ENCODE assay signal across 11 mouse cellular contexts in the genomic region with DNA sequence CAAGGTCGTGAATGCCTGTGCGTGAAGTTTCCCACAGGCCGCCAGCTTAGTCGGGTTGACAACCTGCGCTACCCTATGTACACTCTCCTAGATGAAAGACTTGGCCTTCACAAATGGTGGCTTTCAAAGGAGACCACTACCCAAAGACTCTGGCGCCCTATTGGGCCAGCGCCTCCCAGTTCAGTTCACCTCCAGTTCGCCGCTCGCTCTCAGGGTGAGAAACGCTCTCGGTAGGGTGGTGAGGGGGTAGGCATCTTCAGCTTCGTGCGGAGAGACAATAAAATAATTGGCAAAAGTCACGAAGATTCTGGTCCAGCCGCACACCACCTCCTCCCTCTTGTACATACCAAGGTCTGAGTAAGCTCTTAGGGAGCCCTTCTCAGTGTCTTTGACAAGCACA. TPM values are rescaled to one million over a fixed set of nuclear protein-coding genes. Genes with fewer than 3 reads are reported as not detected.
DNase-seq lines count a peak whose midpoint lies in the region; ATAC-seq and TF ChIP-seq lines count a peak whose summit lies in the region.
"Had no signal": no experiment of that assay in that cellular context is flagged by ENCODE, and none has a peak within 500 bp of the region (broad histone marks: within the 10 kb centered on the region; RNA-seq: fewer than 3 reads in every experiment).

No protein-coding gene starts in this region.

- no peak for ATAC-seq in embryonic facial prominence, embryonic 15.5 days (ENCODE audit: insufficient number of reproducible peaks, low FRiP score, low TSS enrichment, low read depth)
- no peak for ATAC-seq in hindbrain, postnatal 0 days
- ATAC-seq in lung, postnatal 0 days: no peak

- 16% methylated on average over 16 of the region's 16 CpGs for WGBS in embryonic facial prominence, embryonic 15.5 days
- 20% methylated on average over 16 of the region's 16 CpGs for WGBS in hindbrain, postnatal 0 days
- WGBS in olfactory bulb, adult 2 months: 21% methylated on average over 16 of the region's 16 CpGs
- WGBS in lung, postnatal 0 days: 12% methylated on average over 16 of the region's 16 CpGs

- no peak for TF ChIP-seq POLR2A in olfactory bulb, adult 2 months (IDR thresholded peaks at IDR 0.05; ENCODE audit: insufficient read depth, low read depth, low read length)

- H3K4me1 ChIP-seq in embryonic facial prominence, embryonic 15.5 days: no peaks in the 10 kb centered on the region
- no peaks in the 10 kb centered on the region for H3K4me1 ChIP-seq in hindbrain, postnatal 0 days (ENCODE audit: insufficient read depth, low read length)
- no peaks in the 10 kb centered on the region; the same call in 1 of the 2 replicates for H3K4me1 ChIP-seq in olfactory bulb, adult 2 months (ENCODE audit: control insufficient read depth, insufficient read depth, low read length)
- H3K4me1 ChIP-seq in lung, postnatal 0 days (ENCODE audit: insufficient read depth, low read depth, low read length): no peaks in the 10 kb centered on the region
- H3K4me1 ChIP-seq: lung, embryonic 15.5 days had no signal

- peak overlapping the region; percentile 62 for H3K4me3 ChIP-seq in layer of hippocampus, adult 2 months
- peak overlapping the region; percentile 47 for H3K4me3 ChIP-seq in embryonic facial prominence, embryonic 15.5 days (replicated peaks)
- peak overlapping the region; percentile 52 for H3K4me3 ChIP-seq in hindbrain, postnatal 0 days (ENCODE audit: low read length)
- peak overlapping the region; percentile 56 for H3K4me3 ChIP-seq in olfactory bulb, adult 2 months (ENCODE audit: insufficient read depth, low read depth, low read length)
- no peak overlapping the region for H3K4me3 ChIP-seq in lung, postnatal 0 days (ENCODE audit: low read depth, low read length)
- H3K4me3 ChIP-seq: lung, embryonic 15.5 days had no signal

- peaks cover 24% of the 10 kb centered on the region for H3K27me3 ChIP-seq in embryonic facial prominence, embryonic 15.5 days
- H3K27me3 ChIP-seq in hindbrain, postnatal 0 days (ENCODE audit: insufficient read depth, low read length): no peaks in the 10 kb centered on the region
- H3K27me3 ChIP-seq in lung, postnatal 0 days (replicated peaks; ENCODE audit: insufficient read depth, low read length): no peaks in the 10 kb centered on the region; the same call in 1 of the 2 replicates

- no peak for DNase-seq in layer of hippocampus, adult 2 months (ENCODE audit: low spot score in 2 of 2)
- no peak for DNase-seq in layer of hippocampus, adult 8-10 months (ENCODE audit: low spot score in 2 of 2)
- DNase-seq in hindbrain, postnatal 0 days (ENCODE audit: low spot score): peak; percentile 28
- no peak for DNase-seq in lung, postnatal 0 days (ENCODE audit: low spot score)
- DNase-seq in gastrocnemius, postnatal 4 days (ENCODE audit: low spot score in 2 of 2): no peak
- DNase-seq: kidney, adult 18-20 months; right cerebral cortex, postnatal 25 days had no signal

- no peak overlapping the region for H3K9ac ChIP-seq in embryonic facial prominence, embryonic 15.5 days
- peak overlapping the region; percentile 51 for H3K9ac ChIP-seq in hindbrain, postnatal 0 days (replicated peaks; ENCODE audit: low read length)
- H3K9ac ChIP-seq in lung, postnatal 0 days (replicated peaks; ENCODE audit: low read depth): no peak overlapping the region
- H3K9ac ChIP-seq: lung, embryonic 15.5 days had no signal

- no peak overlapping the region for H3K27ac ChIP-seq in layer of hippocampus, adult 2 months
- H3K27ac ChIP-seq in embryonic facial prominence, embryonic 15.5 days (replicated peaks): no peak overlapping the region
- peak overlapping the region; percentile 56 for H3K27ac ChIP-seq in hindbrain, postnatal 0 days
- H3K27ac ChIP-seq in olfactory bulb, adult 2 months (ENCODE audit: insufficient read depth, low read depth, low read length): peak overlapping the region; percentile 82
- no peak overlapping the region for H3K27ac ChIP-seq in lung, postnatal 0 days (ENCODE audit: low read length)
- H3K27ac ChIP-seq: lung, embryonic 15.5 days had no signal

- TF ChIP-seq CTCF in layer of hippocampus, adult 2 months (conservative IDR thresholded peaks at IDR 0.05): no peak
- no peak for TF ChIP-seq CTCF in hindbrain, postnatal 0 days (IDR thresholded peaks at IDR 0.05; ENCODE audit: low read depth)
- no peak for TF ChIP-seq CTCF in olfactory bulb, adult 2 months (IDR thresholded peaks at IDR 0.05; ENCODE audit: insufficient read depth, low read depth, low read length)
- TF ChIP-seq CTCF in lung, postnatal 0 days (IDR thresholded peaks at IDR 0.05): no peak

- no peaks in the 10 kb centered on the region for H3K36me3 ChIP-seq in embryonic facial prominence, embryonic 15.5 days
- H3K36me3 ChIP-seq in hindbrain, postnatal 0 days (ENCODE audit: insufficient read depth, low read length): no peaks in the 10 kb centered on the region
- H3K36me3 ChIP-seq in lung, postnatal 0 days (ENCODE audit: insufficient read depth, low read length): no peaks in the 10 kb centered on the region
- H3K36me3 ChIP-seq: lung, embryonic 15.5 days had no signal

- H3K9me3 ChIP-seq in embryonic facial prominence, embryonic 15.5 days (replicated peaks): no peaks in the 10 kb centered on the region
- H3K9me3 ChIP-seq in hindbrain, postnatal 0 days (ENCODE audit: low read length): no peaks in the 10 kb centered on the region
- H3K9me3 ChIP-seq in lung, postnatal 0 days (ENCODE audit: low read length): no peaks in the 10 kb centered on the region
- H3K9me3 ChIP-seq: lung, embryonic 15.5 days had no signal

- peak overlapping the region; percentile 40 for H3K4me2 ChIP-seq in embryonic facial prominence, embryonic 15.5 days (replicated peaks)
- peak overlapping the region; percentile 58 for H3K4me2 ChIP-seq in hindbrain, postnatal 0 days (ENCODE audit: low read depth, low read length)
- H3K4me2 ChIP-seq in lung, postnatal 0 days (replicated peaks; ENCODE audit: low read depth, low read length): no peak overlapping the region
- H3K4me2 ChIP-seq: lung, embryonic 15.5 days had no signal

- TF ChIP-seq EP300 in lung, postnatal 0 days (IDR thresholded peaks at IDR 0.05): no peak

RNA-seq across cellular contexts. Expression of a gene that starts 2.5 kb away (rescaled TPM):
- total RNA-seq in layer of hippocampus, adult 2 months (2021): 1 to 10 TPM; 5.1 to 5.4 TPM
- total RNA-seq in layer of hippocampus, adult 8-10 months (2022): 1 to 10 TPM; 4.4 to 5.6 (median 4.7) TPM
- polyA plus RNA-seq in embryonic facial prominence, embryonic 15.5 days (2015; fragmentation: Nextera tagmentation; extraction: Ambion mirVana): 8.5 and 11.7 TPM in 2 replicates
- total RNA-seq in hindbrain, postnatal 0 days (2014; rRNA removed): 14.9 and 19.3 TPM in 2 replicates
- 5.1 and 5.5 TPM in 2 replicates for polyA plus RNA-seq in hindbrain, postnatal 0 days (2015; fragmentation: Nextera tagmentation; extraction: Ambion mirVana)
- not detected in 2 replicates for polyA plus RNA-seq in olfactory bulb, adult 2 months (2012; ENCODE audit: insufficient read depth, insufficient read length, low replicate concordance, missing spikeins)
- polyA plus RNA-seq in lung, postnatal 0 days (2015; fragmentation: Nextera tagmentation; extraction: Ambion mirVana): not detected in 2 replicates
- under 1 TPM; 0.34 to 0.57 TPM for total RNA-seq in gastrocnemius, postnatal 4 days (2021)
- total RNA-seq: common myeloid progenitor, adult 5-6 weeks had no signal

Comparison
In these comparisons a context has a peak if more than half of its experiments do, and no peak if none do; other contexts are left out.
1. H3K27ac ChIP-seq: peak in hindbrain, postnatal 0 days (single experiment) and olfactory bulb, adult 2 months (single experiment); none in layer of hippocampus, adult 2 months (single experiment), embryonic facial prominence, embryonic 15.5 days (single experiment) and lung, postnatal 0 days (single experiment).